Mouse (Mus musculus): ENCODE measurements at regions not wholly inside any gene's neighbourhood (a gene's known extent, or its start where the extent isn't known, plus 50 kb on each side); places are given as distances from the start of the nearest gene placed in this dataset.

GRCm38 (mm10) chr6:76382323-76382722 lies 115.3 kb downstream of the Gm9008 start:
- in situ Hi-C loops (cut with MboI; ENCODE audit: low pct_ligation_motif_present, low pct_unique_long_range_greater_than_20kb, low sequenced_read_pairs) (no loop called here), dilution Hi-C loops (cut with MboI; ENCODE audit: extremely low pct_ligation_motif_present, extremely low pct_unique_long_range_greater_than_20kb, low sequenced_read_pairs) (no loop called here)
- no peaks in the 10 kb centered on the region for H3K36me3 ChIP-seq (replicated peaks in 1 of 2; ENCODE audit: control insufficient read depth in 1 of 2, insufficient read depth in 1 of 2, low read length in 1 of 2)
- H3K9ac ChIP-seq (ENCODE audit: insufficient read depth, low read depth), result no peak overlapping the region
- H3K27ac ChIP-seq (ENCODE audit: insufficient read depth, low read depth), result no peak overlapping the region
- DNase-seq (ENCODE audit: extremely low read depth), result no peak
- no peak overlapping the region for H3K4me3 ChIP-seq (replicated peaks in 1 of 3; ENCODE audit: low read depth in 2 of 3, low read length in 2 of 3, poor library complexity in 1 of 3)
- peaks cover 35% of the 10 kb centered on the region for H3K9me3 ChIP-seq (replicated peaks; ENCODE audit: low read length)
- no peaks in the 10 kb centered on the region for H3K27me3 ChIP-seq (replicated peaks)
- H3K4me2 ChIP-seq (ENCODE audit: insufficient read depth, low read depth, poor library complexity, severe bottlenecking), result no peak overlapping the region
- H3K4me1 ChIP-seq (ENCODE audit: control insufficient read depth in 1 of 2, insufficient read depth in 2 of 2), result no peaks in the 10 kb centered on the region
- no peak for TF ChIP-seq MEF2A (IDR thresholded peaks at IDR 0.05; ENCODE audit: borderline replicate concordance, low read depth, low read length)
- TF ChIP-seq ZKSCAN1 (IDR thresholded peaks at IDR 0.05; ENCODE audit: borderline replicate concordance, low read depth, low read length), result no peak
- TF ChIP-seq E2F4 (IDR thresholded peaks at IDR 0.05; ENCODE audit: insufficient replicate concordance, low read depth, low read length), result no peak
- no peak for TF ChIP-seq RCOR1 (conservative IDR thresholded peaks at IDR 0.05; ENCODE audit: low read depth, low read length)
- TF ChIP-seq ELF1 (IDR thresholded peaks at IDR 0.05; ENCODE audit: low read depth, low read length), result no peak
- no peak for TF ChIP-seq KAT2A (IDR thresholded peaks at IDR 0.05; ENCODE audit: insufficient replicate concordance, low read length)
- TF ChIP-seq SMC3 (IDR thresholded peaks at IDR 0.05; ENCODE audit: low read depth, low read length), result no peak
- TF ChIP-seq GABPA (IDR thresholded peaks at IDR 0.05; ENCODE audit: insufficient replicate concordance, low read depth, low read length), result no peak
- TF ChIP-seq JUND (conservative IDR thresholded peaks at IDR 0.05; ENCODE audit: low read depth, low read length), result no peak
- no peak for TF ChIP-seq NRF1 (IDR thresholded peaks at IDR 0.05; ENCODE audit: low read depth, low read length)
- no peak for TF ChIP-seq POLR2A (IDR thresholded peaks at IDR 0.05; ENCODE audit: low read depth, low read length)
- H3K79me2 ChIP-seq (replicated peaks; ENCODE audit: control insufficient read depth, extremely low read depth, insufficient read depth, poor library complexity, severe bottlenecking), result no peaks in the 10 kb centered on the region

- DNase-seq (ENCODE audit: extremely low read depth), result no peak
- dilution Hi-C loops (cut with MboI; ENCODE audit: extremely low pct_ligation_motif_present, extremely low pct_unique_long_range_greater_than_20kb, low sequenced_read_pairs) (no loop called here), in situ Hi-C loops (cut with MboI; ENCODE audit: low pct_ligation_motif_present, low pct_unique_long_range_greater_than_20kb, low sequenced_read_pairs) (no loop called here)
- H3K4me3 ChIP-seq (replicated peaks in 1 of 3; ENCODE audit: low read depth in 2 of 3, low read length in 2 of 3, poor library complexity in 1 of 3), result no peak overlapping the region
- no peak overlapping the region for H3K27ac ChIP-seq (ENCODE audit: insufficient read depth, low read depth)
- H3K27me3 ChIP-seq (replicated peaks), result no peaks in the 10 kb centered on the region
- no peak overlapping the region for H3K4me2 ChIP-seq (ENCODE audit: insufficient read depth, low read depth, poor library complexity, severe bottlenecking)
- peaks cover 31% of the 10 kb centered on the region for H3K9me3 ChIP-seq (replicated peaks; ENCODE audit: low read length)
- H3K36me3 ChIP-seq (replicated peaks in 1 of 2; ENCODE audit: control insufficient read depth in 1 of 2, insufficient read depth in 1 of 2, low read length in 1 of 2), result no peaks in the 10 kb centered on the region
- TF ChIP-seq IRF4 (IDR thresholded peaks at IDR 0.05; ENCODE audit: low read depth, low read length), result no peak
- TF ChIP-seq PAX5 (IDR thresholded peaks at IDR 0.05; ENCODE audit: low read length), result no peak
- no peak for TF ChIP-seq USF1 (IDR thresholded peaks at IDR 0.05; ENCODE audit: low read depth, low read length)
- no peak for TF ChIP-seq MAFK (IDR thresholded peaks at IDR 0.05; ENCODE audit: insufficient replicate concordance, low read length)
- TF ChIP-seq BHLHE40 (IDR thresholded peaks at IDR 0.05; ENCODE audit: low read depth, low read length), result no peak
- TF ChIP-seq MXI1 (IDR thresholded peaks at IDR 0.05; ENCODE audit: low read depth, low read length), result no peak
- no peak for TF ChIP-seq ETS1 (conservative IDR thresholded peaks at IDR 0.05; ENCODE audit: low read depth, low read length)
- TF ChIP-seq KAT2A (IDR thresholded peaks at IDR 0.05; ENCODE audit: insufficient replicate concordance, low read length), result no peak
- H3K79me2 ChIP-seq (replicated peaks; ENCODE audit: control insufficient read depth, extremely low read depth, insufficient read depth, poor library complexity, severe bottlenecking), result no peaks in the 10 kb centered on the region
- no peak overlapping the region for H3K9ac ChIP-seq (ENCODE audit: insufficient read depth, low read depth)
- H3K4me1 ChIP-seq (ENCODE audit: control insufficient read depth in 1 of 2, insufficient read depth in 2 of 2), result no peaks in the 10 kb centered on the region
Measured at GRCm38 (mm10) chr6:76378674-76379073, 118.9 kb downstream of the Gm9008 start.

Data from CH12.LX (cell line).